Mouse (Mus musculus) lung, adult 2 months (tissue): ENCODE results near the gene Opa3.

Source experiments
- CTCF ChIP-seq: fragments of 200-500 bp; IDR thresholded peaks from 2 replicates; pipeline ENCODE4 v1.5.1; 2011; ENCODE audit warnings: mild to moderate bottlenecking, low read length, control low read depth; ENCODE audit not compliant: insufficient read depth
- POLR2A ChIP-seq: fragments of 200-500 bp; IDR thresholded peaks from 2 replicates; pipeline ENCODE4 v1.6.1; 2011; ENCODE audit warnings: low read depth, mild to moderate bottlenecking, control low read depth, low read length, borderline replicate concordance; ENCODE audit errors: extremely low read depth

DNA sequence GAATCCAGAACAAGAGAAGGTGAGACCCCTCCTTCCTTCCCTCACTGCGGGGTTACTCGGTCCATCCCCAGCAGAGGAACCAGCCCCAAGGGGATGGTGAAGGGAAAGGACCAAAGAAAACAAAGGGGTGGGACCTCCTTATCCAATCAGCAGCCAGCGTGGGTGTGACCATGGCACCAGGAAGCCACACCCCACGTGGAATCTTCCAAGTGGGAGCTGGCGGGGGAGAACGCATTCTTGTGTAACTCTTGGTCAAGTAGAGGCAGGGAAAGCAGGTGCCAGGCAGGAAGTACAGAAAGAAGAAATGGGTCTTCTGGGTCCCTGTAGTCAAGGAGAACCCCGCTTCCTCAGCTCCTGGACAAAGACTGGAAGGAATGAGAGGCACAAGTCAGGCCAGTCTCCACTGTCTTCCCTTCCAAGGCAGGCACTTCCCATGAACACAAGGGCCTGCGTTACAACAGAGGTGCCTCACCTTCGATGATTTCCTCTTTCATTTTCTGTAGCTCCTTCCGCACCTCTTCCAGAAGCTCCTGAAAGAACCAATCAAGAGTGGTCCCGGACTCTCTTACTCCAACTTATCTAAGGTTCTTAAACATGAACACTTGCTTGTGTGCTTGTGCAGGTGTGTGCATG lies 29.4 kb downstream of the Opa3 start:
- TF ChIP-seq POLR2A: 0 out of 2 replicates have a peak, but pooled peaks have one; percentile 31
- TF ChIP-seq CTCF: no peak
